Mouse (Mus musculus) lung, embryonic 16.5 days (tissue): ENCODE measurements at regions not wholly inside any gene's neighbourhood (a gene's known extent, or its start where the extent isn't known, plus 50 kb on each side); places are given as distances from the start of the nearest gene placed in this dataset.
A peak's percentile ranks its signal among the peaks of the same experiment; 100 is the strongest.

Source experiments
- ATAC-seq: fragments of 200-750 bp; cut with Nextera tagmentation; 2 replicates; pipeline ENCODE4 v1.8.0; 2017; ENCODE audit warnings: low read depth, mild to moderate bottlenecking, moderate library complexity
- H3K27ac ChIP-seq: fragments of 300-500 bp; sonication (generic); 2 replicates; pipeline ENCODE4 v1.5.1; 2014; ENCODE audit warnings: mild to moderate bottlenecking, control low read depth, low read length
- H3K27me3 ChIP-seq: fragments of 300-500 bp; sonication (generic); 2 replicates; pipeline ENCODE4 v1.6.1; 2014; ENCODE audit warnings: low read depth, low read length, mixed read lengths; ENCODE audit not compliant: control insufficient read depth, insufficient read depth
- H3K36me3 ChIP-seq: fragments of 300-500 bp; sonication (generic); 2 replicates; pipeline ENCODE4 v1.6.1; 2014; ENCODE audit warnings: low read length; ENCODE audit not compliant: control insufficient read depth, insufficient read depth
- H3K4me1 ChIP-seq: fragments of 300-500 bp; sonication (generic); replicated peaks from 2 replicates; pipeline ENCODE4 v1.6.1; 2014; ENCODE audit warnings: low read length, mixed read lengths; ENCODE audit not compliant: control insufficient read depth, insufficient read depth
- H3K4me2 ChIP-seq: fragments of 300-500 bp; sonication (generic); 2 replicates; pipeline ENCODE4 v1.6.1; 2014; ENCODE audit warnings: low read depth, low read length, control low read depth
- H3K4me3 ChIP-seq: fragments of 300-500 bp; sonication (generic); 2 replicates; pipeline ENCODE4 v1.5.1; 2014; ENCODE audit warnings: mild to moderate bottlenecking, low read length, control low read depth
- H3K9ac ChIP-seq: fragments of 300-500 bp; sonication (generic); 2 replicates; pipeline ENCODE4 v1.6.1; 2014; ENCODE audit warnings: low read length, control low read depth
- H3K9me3 ChIP-seq: fragments of 300-500 bp; sonication (generic); 2 replicates; pipeline ENCODE4 v1.6.1; 2016; ENCODE audit warnings: low read length; ENCODE audit not compliant: control insufficient read depth
- whole genome bisulfite sequencing: fragments of 180-500 bp; shearing (Covaris S2); extraction: QIAGEN DNeasy Blood & Tissue Kit; methylation state at CpG from one replicate; pipeline ENCODE4 v1.1.7; 2014; 5-methylcytosine and 5-hydroxymethylcytosine counted together

DNA sequence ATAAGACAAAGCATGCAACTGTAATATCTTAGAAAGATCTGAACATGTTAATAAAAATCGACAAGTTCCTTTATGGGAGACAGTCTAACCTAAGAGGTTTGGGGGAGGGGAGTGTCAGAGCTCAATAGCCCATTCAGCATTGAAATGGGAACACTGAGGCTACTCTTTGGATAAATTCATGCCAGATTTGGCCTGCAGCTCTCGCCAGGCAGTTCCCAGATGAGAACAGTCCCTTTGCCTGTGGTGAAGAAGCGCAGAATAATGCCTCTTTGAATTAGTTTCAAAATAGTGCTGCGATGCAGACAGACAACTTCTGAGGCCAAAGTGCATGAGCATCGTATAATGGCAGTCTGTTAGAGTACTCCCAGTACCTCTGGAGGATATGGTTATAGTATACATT lies 293.6 kb upstream of the Nr2f2 start:
- ATAC-seq = no peak
- H3K4me2 ChIP-seq = no peak overlapping the region
- WGBS = 78% methylated on average over 5 of the region's 5 CpGs
- H3K4me3 ChIP-seq = no peak overlapping the region
- H3K9ac ChIP-seq = no peak overlapping the region
- H3K36me3 ChIP-seq = no peaks in the 10 kb centered on the region
- H3K9me3 ChIP-seq = no peaks in the 10 kb centered on the region
- H3K4me1 ChIP-seq = no peaks in the 10 kb centered on the region
- no peaks in the 10 kb centered on the region for H3K27me3 ChIP-seq
- no peak overlapping the region for H3K27ac ChIP-seq

DNA sequence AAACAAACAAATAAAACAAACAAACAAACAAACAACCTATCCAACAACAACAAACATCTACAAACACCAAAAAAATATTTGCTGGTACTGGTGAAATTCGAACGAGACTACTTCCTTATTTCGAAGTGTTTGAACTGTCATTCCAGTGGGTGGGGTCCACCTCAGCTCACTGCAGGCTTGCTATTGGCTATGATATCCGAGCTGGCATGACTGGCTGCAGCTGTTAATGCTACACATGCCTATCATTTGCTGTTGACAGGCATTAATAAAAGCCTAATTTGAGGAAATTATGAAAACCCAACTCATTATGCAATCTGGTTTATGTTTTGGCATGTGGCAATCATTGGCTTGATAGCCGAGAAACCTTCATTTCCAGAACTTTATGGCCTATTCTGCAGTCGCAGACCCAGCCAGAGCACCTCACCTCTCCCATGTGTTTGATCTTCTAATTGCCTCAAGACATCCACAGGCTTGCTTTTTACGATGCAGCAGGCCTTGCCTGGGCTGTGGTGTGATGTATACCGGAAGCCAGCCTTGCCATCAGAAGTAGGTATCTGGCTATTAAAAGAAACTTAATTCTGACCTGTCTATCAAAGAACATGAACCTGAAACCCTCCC lies 283.3 kb upstream of the Nr2f2 start:
- H3K27me3 ChIP-seq = no peaks in the 10 kb centered on the region
- WGBS = 67% methylated on average over 8 of the region's 8 CpGs

DNA sequence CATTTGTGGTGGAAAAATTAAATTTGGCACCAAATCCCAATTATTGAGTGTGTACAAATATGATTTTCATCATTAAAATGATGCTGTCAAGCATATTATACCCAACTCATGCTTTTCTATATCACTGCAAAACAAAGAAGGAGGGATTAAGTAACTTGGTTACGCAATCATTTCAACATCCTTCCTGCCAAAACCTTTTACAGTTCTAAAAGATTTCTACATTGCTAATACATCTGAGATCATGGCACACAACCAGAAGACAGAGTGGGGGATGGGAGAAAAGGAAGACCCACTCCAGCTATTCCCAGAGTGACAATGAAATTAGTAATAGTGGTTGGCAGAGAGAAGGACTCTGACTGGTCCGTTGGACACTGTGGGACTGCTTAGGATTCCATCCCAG lies 280.3 kb upstream of the Nr2f2 start:
- Histone ChIP-seq H3K4me3 (no peak overlapping the region), H3K27ac (no peak overlapping the region), H3K9me3 (no peaks in the 10 kb centered on the region), H3K4me2 (no peak overlapping the region), H3K36me3 (no peaks in the 10 kb centered on the region), H3K9ac (no peak overlapping the region), H3K27me3 (no peaks in the 10 kb centered on the region), H3K4me1 (peaks cover 3% of the 10 kb centered on the region; the same call in 1 of the 2 replicates)
- ATAC-seq = peak; percentile 69
- 59% methylated on average over 2 of the region's 2 CpGs for WGBS

More for the DNA sequence above, 283.3 kb upstream of the Nr2f2 start:
- Histone ChIP-seq H3K27ac (no peak overlapping the region), H3K4me3 (no peak overlapping the region), H3K4me2 (no peak overlapping the region), H3K36me3 (no peaks in the 10 kb centered on the region), H3K4me1 (no peaks in the 10 kb centered on the region), H3K9ac (no peak overlapping the region), H3K9me3 (no peaks in the 10 kb centered on the region)
- no peak for ATAC-seq

DNA sequence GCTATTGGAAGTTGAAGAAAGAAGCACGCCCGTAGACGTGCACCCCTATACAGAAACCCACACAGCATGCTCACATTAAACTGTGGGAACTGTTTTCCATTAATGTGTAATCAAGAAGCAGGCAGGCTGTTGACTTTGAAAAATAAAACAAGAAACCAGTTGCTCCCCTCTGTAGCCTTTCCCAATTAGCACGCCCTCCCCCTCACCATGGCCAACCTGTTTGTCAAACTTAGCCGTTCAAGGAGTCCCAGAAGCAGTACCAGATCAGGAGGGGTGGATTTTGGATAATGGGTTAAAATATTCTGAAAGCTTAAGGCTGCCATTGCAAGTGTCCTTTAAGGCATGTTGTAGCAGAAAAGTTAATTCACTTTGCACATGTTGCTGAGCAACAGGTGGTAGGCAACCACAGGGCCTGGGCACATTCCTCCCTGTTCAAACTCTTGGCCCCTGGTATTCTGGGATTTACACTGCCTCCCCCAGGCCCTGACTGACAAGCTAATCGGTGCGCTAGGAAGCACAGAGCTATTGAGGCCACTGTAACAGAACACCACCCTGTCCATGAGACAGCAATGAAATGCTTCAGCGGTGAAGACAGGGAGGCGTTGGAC lies 277.3 kb upstream of the Nr2f2 start:
- ATAC-seq = peak; percentile 79
- H3K4me2 ChIP-seq = no peak overlapping the region
- H3K27ac ChIP-seq = peak overlapping the region; percentile 30; the same call in 1 of the 2 replicates
- no peaks in the 10 kb centered on the region for H3K36me3 ChIP-seq
- no peak overlapping the region for H3K9ac ChIP-seq
- no peaks in the 10 kb centered on the region for H3K9me3 ChIP-seq
- H3K27me3 ChIP-seq = no peaks in the 10 kb centered on the region
- no peak overlapping the region for H3K4me3 ChIP-seq
- peaks cover 3% of the 10 kb centered on the region; the same call in 1 of the 2 replicates for H3K4me1 ChIP-seq
- WGBS = 49% methylated on average over 9 of the region's 9 CpGs

DNA sequence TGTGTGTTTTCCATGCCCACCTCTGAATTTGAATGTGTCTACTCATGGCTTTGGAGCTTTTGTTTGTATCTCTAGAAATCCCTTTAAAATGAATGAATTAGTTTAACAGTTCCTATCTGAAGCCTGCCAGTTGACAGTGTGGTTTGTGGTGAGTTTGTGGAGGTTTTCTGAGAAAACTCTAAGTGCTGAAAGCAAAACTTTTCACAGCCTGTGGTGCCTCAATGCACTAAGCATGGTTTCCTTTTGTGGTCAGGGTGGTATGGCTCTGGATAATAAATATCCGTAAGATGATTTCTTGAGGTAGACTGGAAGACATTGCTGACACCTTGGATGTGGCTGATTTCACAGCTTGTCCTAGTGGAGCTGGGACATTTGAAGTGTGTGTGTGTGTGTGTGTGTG lies 276.5 kb upstream of the Nr2f2 start:
- no peak for ATAC-seq
- Histone ChIP-seq H3K9me3 (no peaks in the 10 kb centered on the region), H3K4me2 (no peak overlapping the region), H3K4me1 (peaks cover 3% of the 10 kb centered on the region; the same call in 1 of the 2 replicates), H3K9ac (no peak overlapping the region), H3K27me3 (no peaks in the 10 kb centered on the region), H3K4me3 (no peak overlapping the region), H3K36me3 (no peaks in the 10 kb centered on the region), H3K27ac (no peak overlapping the region)
- 88% methylated on average over 1 of the region's 1 CpGs for WGBS

DNA sequence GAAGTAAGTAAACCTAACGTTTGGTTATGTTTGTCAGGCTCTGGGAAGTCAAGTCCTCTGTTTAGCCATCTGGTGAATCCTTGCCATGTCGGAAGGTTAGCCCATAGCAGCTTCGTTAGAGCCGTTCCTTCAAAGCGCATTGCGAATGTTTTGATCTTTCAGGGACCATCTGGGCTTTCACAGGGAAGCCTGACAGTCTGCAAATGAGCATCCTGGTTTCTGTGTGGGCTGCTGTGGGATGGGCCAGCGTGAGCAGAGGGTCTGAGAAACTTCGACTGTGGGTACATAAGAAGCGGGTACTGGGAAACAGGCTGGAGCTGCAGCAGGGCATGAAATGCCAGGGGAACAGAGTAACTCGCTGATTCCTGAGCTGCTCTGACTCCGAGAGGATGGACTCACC lies 274.7 kb upstream of the Nr2f2 start:
- ATAC-seq = no peak
- no peaks in the 10 kb centered on the region for H3K27me3 ChIP-seq
- 53% methylated on average over 11 of the region's 11 CpGs for WGBS
- H3K27ac ChIP-seq = no peak overlapping the region
- no peak overlapping the region for H3K4me3 ChIP-seq
- H3K9ac ChIP-seq = no peak overlapping the region
- no peaks in the 10 kb centered on the region for H3K9me3 ChIP-seq
- no peak overlapping the region for H3K4me2 ChIP-seq
- no peaks in the 10 kb centered on the region for H3K36me3 ChIP-seq
- H3K4me1 ChIP-seq = peaks cover 3% of the 10 kb centered on the region; the same call in 1 of the 2 replicates

DNA sequence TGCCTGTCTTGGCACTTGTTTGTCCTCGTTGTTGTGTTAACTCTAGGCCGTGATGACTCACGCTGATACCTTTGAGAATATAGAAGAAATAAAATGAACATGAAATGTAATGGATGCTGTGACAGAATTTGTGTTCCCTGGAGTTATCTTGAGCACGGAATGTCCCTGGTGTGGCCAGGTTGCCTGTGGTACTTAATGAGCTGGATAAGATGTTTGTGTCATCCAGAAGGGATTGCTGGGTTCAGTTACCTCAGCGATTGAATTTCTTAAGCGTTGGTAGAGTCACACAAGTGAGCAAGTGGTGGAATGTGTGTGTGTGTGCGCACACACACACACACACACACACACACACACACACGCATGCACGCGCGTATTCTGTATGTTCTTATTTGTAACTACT lies 274.0 kb upstream of the Nr2f2 start:
- no peak overlapping the region for H3K4me2 ChIP-seq
- H3K27ac ChIP-seq = no peak overlapping the region
- WGBS = 82% methylated on average over 11 of the region's 11 CpGs
- no peak overlapping the region for H3K4me3 ChIP-seq
- H3K36me3 ChIP-seq = no peaks in the 10 kb centered on the region
- no peak overlapping the region for H3K9ac ChIP-seq
- H3K4me1 ChIP-seq = peaks cover 3% of the 10 kb centered on the region; the same call in 1 of the 2 replicates
- ATAC-seq = no peak
- no peaks in the 10 kb centered on the region for H3K27me3 ChIP-seq
- no peaks in the 10 kb centered on the region for H3K9me3 ChIP-seq

DNA sequence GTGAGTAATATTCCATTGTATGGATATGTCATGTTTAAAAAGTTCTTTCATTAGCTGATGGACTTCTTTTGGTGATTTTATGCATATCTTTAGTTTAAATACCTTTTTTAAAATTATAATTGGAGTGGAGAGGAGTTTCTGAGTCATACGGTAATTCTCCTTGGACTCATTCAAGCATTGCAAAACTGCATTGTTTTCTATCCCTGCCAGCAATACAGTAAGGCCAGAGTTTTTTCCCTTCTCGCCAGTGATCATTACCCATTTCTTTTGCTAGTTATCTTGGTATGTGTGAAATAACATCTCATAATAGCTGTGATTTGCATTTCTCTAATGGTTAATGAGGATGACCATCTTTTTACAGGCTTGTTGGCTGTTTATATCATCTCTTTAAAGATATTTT lies 271.6 kb upstream of the Nr2f2 start:
- WGBS = 78% methylated on average over 2 of the region's 2 CpGs
- Histone ChIP-seq H3K9ac (no peak overlapping the region), H3K4me1 (no peaks in the 10 kb centered on the region; the same call in 1 of the 2 replicates), H3K27ac (no peak overlapping the region), H3K27me3 (no peaks in the 10 kb centered on the region), H3K4me3 (no peak overlapping the region), H3K9me3 (no peaks in the 10 kb centered on the region), H3K4me2 (no peak overlapping the region), H3K36me3 (no peaks in the 10 kb centered on the region)
- ATAC-seq = no peak

DNA sequence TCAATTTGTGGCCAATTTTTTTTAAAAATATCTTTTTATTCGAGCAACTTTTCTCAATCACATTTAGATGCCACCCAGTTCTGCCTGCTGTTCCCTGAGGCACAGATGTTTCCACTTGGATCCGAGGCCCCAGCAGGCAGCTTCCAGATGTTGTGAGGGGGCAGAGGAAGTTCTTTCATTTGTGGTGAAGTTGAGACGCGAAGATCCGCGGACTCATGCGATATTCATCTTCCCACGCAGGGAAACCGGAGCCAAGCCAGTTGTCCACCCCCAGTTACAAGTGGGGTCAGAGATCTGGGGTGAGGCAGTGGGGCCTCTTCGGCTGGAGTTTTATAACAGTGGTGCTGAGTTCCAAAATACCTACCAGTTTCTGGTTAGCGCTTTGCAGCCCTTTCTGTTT lies 267.5 kb upstream of the Nr2f2 start:
- Histone ChIP-seq H3K36me3 (no peaks in the 10 kb centered on the region), H3K27me3 (no peaks in the 10 kb centered on the region), H3K9me3 (no peaks in the 10 kb centered on the region), H3K9ac (no peak overlapping the region), H3K4me3 (no peak overlapping the region), H3K27ac (no peak overlapping the region), H3K4me1 (no peaks in the 10 kb centered on the region; the same call in 1 of the 2 replicates), H3K4me2 (no peak overlapping the region)
- WGBS = 48% methylated on average over 11 of the region's 11 CpGs
- no peak for ATAC-seq
